Mouse (Mus musculus) olfactory bulb, adult 2 months (tissue): ENCODE data around the gene Abcf2.

Experiments used
- CTCF ChIP-seq: fragments of 200-500 bp; IDR thresholded peaks from 2 replicates; pipeline ENCODE4 v1.5.1; 2012; ENCODE audit warnings: low read depth, mild to moderate bottlenecking, low read length, moderate library complexity; ENCODE audit not compliant: insufficient read depth
- POLR2A ChIP-seq: fragments of 200-500 bp; IDR thresholded peaks from 2 replicates; pipeline ENCODE4 v1.6.1; 2012; ENCODE audit warnings: mild to moderate bottlenecking, low read depth, low read length, moderate library complexity; ENCODE audit not compliant: insufficient read depth

- no peak for TF ChIP-seq POLR2A
- TF ChIP-seq CTCF: no peak
These were observed 41.7 kb upstream of the Abcf2 start for GRCm38 (mm10) chr5:24618921-24619320.
